Mouse (Mus musculus) midbrain, postnatal 0 days (tissue): Measurements from ENCODE around the gene Gm17334. TPM values are rescaled to one million over a fixed set of nuclear protein-coding genes. Genes with fewer than 3 reads are reported as not detected.

ENCODE experiments used
- ATAC-seq: fragments of 200-750 bp; cut with Nextera tagmentation; 2 replicates; pipeline ENCODE4 v1.8.0; 2017; ENCODE audit warnings: moderate number of reproducible peaks, mild to moderate bottlenecking, moderate TSS enrichment, moderate library complexity; ENCODE audit not compliant: low FRiP score
- DNase-seq: peaks from one replicate; pipeline ENCODE4 v3.0.0-alpha.2; 2015; ENCODE audit warnings: low spot score
- H3K27ac ChIP-seq: fragments of 300-500 bp; sonication (generic); 2 replicates; pipeline ENCODE4 v1.5.1; 2014; ENCODE audit warnings: low read depth, mild to moderate bottlenecking, low read length, mixed read lengths
- H3K27me3 ChIP-seq: fragments of 300-500 bp; sonication (generic); 2 replicates; pipeline ENCODE4 v1.6.1; 2014; ENCODE audit warnings: low read length, control low read depth, mixed read lengths; ENCODE audit not compliant: insufficient read depth
- H3K36me3 ChIP-seq: fragments of 300-500 bp; sonication (generic); 2 replicates; pipeline ENCODE4 v1.6.1; 2014; ENCODE audit warnings: low read length, control low read depth, mixed read lengths; ENCODE audit not compliant: insufficient read depth
- H3K4me1 ChIP-seq: fragments of 300-500 bp; sonication (generic); 2 replicates; pipeline ENCODE4 v1.6.1; 2014; ENCODE audit warnings: mild to moderate bottlenecking, control low read depth, antibody characterized with exemption, low read length, mixed read lengths; ENCODE audit not compliant: insufficient read depth
- H3K4me2 ChIP-seq: fragments of 300-500 bp; sonication (generic); 2 replicates; pipeline ENCODE4 v1.6.1; 2014; ENCODE audit warnings: low read depth, mild to moderate bottlenecking, low read length, mixed read lengths; ENCODE audit not compliant: poor library complexity, severe bottlenecking
- H3K4me3 ChIP-seq: fragments of 300-500 bp; sonication (generic); 2 replicates; pipeline ENCODE4 v1.5.1; 2014; ENCODE audit warnings: low read depth, mild to moderate bottlenecking, low read length, moderate library complexity
- H3K9ac ChIP-seq: fragments of 300-500 bp; sonication (generic); replicated peaks from 2 replicates; pipeline ENCODE4 v1.6.1; 2014; ENCODE audit warnings: mild to moderate bottlenecking, low read length, moderate library complexity, mixed read lengths; ENCODE audit not compliant: poor library complexity, severe bottlenecking
- H3K9me3 ChIP-seq: fragments of 300-500 bp; sonication (generic); 2 replicates; pipeline ENCODE4 v1.6.1; 2016; ENCODE audit warnings: low read length, control low read depth
- CTCF ChIP-seq: IDR thresholded peaks from 2 replicates; pipeline ENCODE4 v1.5.1; 2016; ENCODE audit warnings: antibody characterized with exemption, mild to moderate bottlenecking
- WGBS: fragments of 180-500 bp; shearing (Covaris S2); extraction: QIAGEN DNeasy Blood & Tissue Kit; methylation state at CpG from one replicate; pipeline ENCODE4 v1.1.7; 2014; 5-methylcytosine and 5-hydroxymethylcytosine counted together
- polyA plus RNA-seq: library from polyadenylated mRNA; unstranded; fragments of >200 nt; fragmentation: Nextera tagmentation; extraction: Ambion mirVana; gene quantifications from 2 replicates; pipeline ENCODE4 v1.2.1, GENCODE M21; 2015
- total RNA-seq: library from RNA; depleted of rRNA; stranded (reverse); fragments of >200 nt; gene quantifications from 2 replicates; pipeline ENCODE4 v1.2.3, GENCODE M21; 2014

The Gm17334 gene
- total and polyA plus RNA-seq, 2 experiments from 2014 or later, result not detected

DNA sequence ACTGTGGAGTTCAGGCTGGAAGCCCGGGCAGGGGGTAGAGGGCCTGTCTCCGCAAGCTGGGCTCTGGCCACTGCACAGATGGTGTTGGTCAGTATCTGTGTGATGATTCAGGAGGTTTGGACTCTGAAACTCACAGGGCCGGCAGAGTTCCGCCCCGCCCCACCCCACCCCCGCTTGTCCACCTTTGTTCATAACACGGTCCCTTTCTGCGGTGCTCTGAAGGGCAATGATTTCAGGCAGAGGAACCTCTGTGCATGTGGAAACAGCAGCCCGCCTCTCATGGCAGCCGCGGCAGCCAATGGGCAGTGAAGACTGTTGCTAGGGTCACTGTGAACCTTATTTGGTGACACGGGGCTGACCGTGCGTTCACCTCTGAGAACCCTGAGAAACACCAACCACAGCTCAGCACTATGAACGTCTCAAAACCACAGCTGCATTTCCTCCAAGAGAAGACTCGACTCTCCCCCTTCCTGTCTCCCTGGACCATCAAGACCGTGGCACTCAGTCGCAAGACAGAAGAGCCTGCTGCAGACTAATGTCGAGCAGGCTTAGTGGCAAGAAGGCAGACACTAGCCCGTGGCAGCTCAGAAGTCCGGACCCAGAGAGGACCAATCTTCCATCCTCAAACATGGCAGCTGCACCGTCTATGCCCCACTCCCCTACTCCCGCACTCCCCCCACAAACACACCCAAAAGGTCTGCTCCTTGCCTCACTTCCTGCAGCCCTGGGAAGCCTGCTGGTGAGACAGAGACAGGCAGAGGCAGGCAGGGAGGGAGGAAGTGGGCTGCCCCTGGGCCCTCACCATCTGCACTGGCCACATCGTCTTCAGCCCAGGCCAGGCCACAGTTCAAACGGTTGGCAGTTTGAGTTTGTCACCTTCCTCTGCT is 21.9 kb upstream of the Gm17334 start:
- no peak overlapping the region for H3K27ac ChIP-seq
- 74% methylated on average over 24 of the region's 25 CpGs for WGBS
- H3K27me3 ChIP-seq, result no peaks in the 10 kb centered on the region
- DNase-seq (no peak), ATAC-seq (no peak)
- no peak overlapping the region for H3K9ac ChIP-seq
- H3K4me3 ChIP-seq, result no peak overlapping the region
- no peak for TF ChIP-seq CTCF
- H3K4me1 ChIP-seq, result peaks cover 7% of the 10 kb centered on the region; the same call in 1 of the 2 replicates
- no peak overlapping the region for H3K4me2 ChIP-seq
- no peaks in the 10 kb centered on the region for H3K9me3 ChIP-seq
- H3K36me3 ChIP-seq, result no peaks in the 10 kb centered on the region

GRCm38 (mm10) chr11:53794015-53794414 is 21.0 kb upstream of the Gm17334 start:
- Histone ChIP-seq H3K4me1 (peaks cover 7% of the 10 kb centered on the region; the same call in 1 of the 2 replicates), H3K4me2 (no peak overlapping the region), H3K9me3 (no peaks in the 10 kb centered on the region), H3K9ac (no peak overlapping the region), H3K27me3 (no peaks in the 10 kb centered on the region), H3K4me3 (no peak overlapping the region), H3K36me3 (no peaks in the 10 kb centered on the region), H3K27ac (no peak overlapping the region)
- WGBS, result 86% methylated on average over 3 of the region's 3 CpGs
- no peak for TF ChIP-seq CTCF
- ATAC-seq (no peak), DNase-seq (no peak)

DNA sequence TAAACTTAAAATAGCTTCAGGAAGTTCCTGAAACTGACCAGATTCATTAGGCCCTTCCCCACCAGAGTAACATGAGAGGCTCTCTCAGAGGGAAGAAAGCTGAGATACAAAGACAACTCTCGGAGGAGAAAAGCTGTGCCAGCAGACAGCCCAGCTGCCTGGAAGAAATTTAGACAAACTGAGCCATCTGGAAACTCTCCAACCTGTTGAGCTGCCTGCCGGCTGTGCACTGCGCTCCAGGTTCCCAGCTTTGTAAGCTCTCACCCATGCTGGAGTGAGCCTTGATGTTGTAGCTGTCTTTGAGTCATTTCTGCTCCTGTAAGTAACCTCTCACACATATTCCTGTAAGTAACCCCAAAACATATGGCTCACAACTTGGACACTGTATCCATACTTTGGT is 20.0 kb upstream of the Gm17334 start:
- no peaks in the 10 kb centered on the region for H3K36me3 ChIP-seq
- H3K4me2 ChIP-seq, result no peak overlapping the region
- WGBS, result 61% methylated on average over 3 of the region's 3 CpGs
- no peak overlapping the region for H3K27ac ChIP-seq
- ATAC-seq, result no peak
- H3K9ac ChIP-seq, result no peak overlapping the region
- peak; percentile 39 for DNase-seq
- H3K27me3 ChIP-seq, result no peaks in the 10 kb centered on the region
- H3K4me3 ChIP-seq, result no peak overlapping the region
- H3K4me1 ChIP-seq, result peaks cover 7% of the 10 kb centered on the region; the same call in 1 of the 2 replicates
- no peaks in the 10 kb centered on the region for H3K9me3 ChIP-seq
- TF ChIP-seq CTCF, result no peak

DNA sequence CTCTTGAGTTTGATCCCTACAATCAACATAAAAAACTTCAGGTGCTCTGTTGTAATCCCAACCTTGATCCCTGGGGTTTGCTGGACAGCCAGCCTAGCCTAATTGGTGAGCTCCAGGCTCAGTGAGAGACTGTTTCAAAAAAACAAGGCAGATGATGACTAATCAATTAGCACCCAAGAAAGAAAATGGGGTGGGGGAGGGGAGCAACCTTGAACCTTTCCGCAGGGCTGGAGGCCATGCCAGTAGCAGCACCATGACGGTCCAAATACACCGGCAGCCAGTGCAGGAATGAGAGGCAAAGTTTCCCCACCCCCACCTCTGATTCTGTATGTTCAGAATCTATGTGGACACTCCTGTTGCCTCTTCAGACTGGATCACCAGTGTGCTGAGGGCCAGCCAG is 16.3 kb upstream of the Gm17334 start:
- H3K4me2 ChIP-seq, result no peak overlapping the region
- H3K27ac ChIP-seq, result no peak overlapping the region
- ATAC-seq, result no peak
- no peak for DNase-seq
- H3K9ac ChIP-seq, result no peak overlapping the region
- no peaks in the 10 kb centered on the region for H3K4me1 ChIP-seq
- no peak overlapping the region for H3K4me3 ChIP-seq
- no peaks in the 10 kb centered on the region for H3K9me3 ChIP-seq
- no peak for TF ChIP-seq CTCF
- H3K27me3 ChIP-seq, result no peaks in the 10 kb centered on the region
- no peaks in the 10 kb centered on the region for H3K36me3 ChIP-seq
- 84% methylated on average over 3 of the region's 3 CpGs for WGBS

DNA sequence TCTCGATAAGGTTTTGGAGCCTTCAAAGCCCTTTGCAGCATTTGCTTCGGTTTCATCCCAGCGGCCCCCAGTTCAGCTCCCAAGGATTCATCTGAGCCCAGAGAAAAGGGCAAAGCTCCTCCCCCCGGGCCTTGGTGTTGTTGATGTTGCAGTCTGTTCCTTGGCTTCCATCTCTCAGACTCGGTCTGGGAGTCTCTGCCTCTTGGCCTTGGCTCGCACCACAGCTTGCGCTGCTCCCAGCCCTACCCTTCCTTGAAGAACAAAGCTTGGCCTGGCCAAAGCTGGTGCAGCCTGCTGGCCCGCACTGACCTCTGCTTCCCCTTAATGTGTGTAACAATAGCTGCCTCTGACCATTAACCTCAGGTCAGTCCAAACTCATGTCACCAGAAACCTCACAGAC is 15.2 kb upstream of the Gm17334 start:
- no peak overlapping the region for H3K4me3 ChIP-seq
- TF ChIP-seq CTCF, result no peak
- H3K27me3 ChIP-seq, result no peaks in the 10 kb centered on the region
- 75% methylated on average over 8 of the region's 8 CpGs for WGBS
- no peaks in the 10 kb centered on the region for H3K4me1 ChIP-seq
- H3K9me3 ChIP-seq, result no peaks in the 10 kb centered on the region
- H3K27ac ChIP-seq, result no peak overlapping the region
- DNase-seq (no peak), ATAC-seq (no peak)
- H3K9ac ChIP-seq, result no peak overlapping the region
- no peak overlapping the region for H3K4me2 ChIP-seq
- no peaks in the 10 kb centered on the region for H3K36me3 ChIP-seq
